Mouse (Mus musculus) liver, embryonic 15.5 days (tissue): ENCODE measurements around the gene Uck2. TPM values are rescaled to one million over a fixed set of nuclear protein-coding genes. Genes with fewer than 3 reads are reported as not detected.

Experiments used
- ATAC-seq: fragments of 200-750 bp; cut with Nextera tagmentation; 2 replicates; pipeline ENCODE4 v1.8.0; 2017; ENCODE audit warnings: moderate number of reproducible peaks, mild to moderate bottlenecking, moderate library complexity; ENCODE audit not compliant: insufficient read depth
- H3K27ac ChIP-seq: fragments of 300-500 bp; sonication (generic); replicated peaks from 2 replicates; pipeline ENCODE4 v1.5.1; 2015; ENCODE audit warnings: mild to moderate bottlenecking, inconsistent platforms
- H3K27me3 ChIP-seq: fragments of 300-500 bp; sonication (generic); 2 replicates; pipeline ENCODE4 v1.6.1; 2015; ENCODE audit warnings: mild to moderate bottlenecking, inconsistent platforms
- H3K36me3 ChIP-seq: fragments of 300-500 bp; sonication (generic); replicated peaks from 2 replicates; pipeline ENCODE4 v1.6.1; 2015; ENCODE audit warnings: moderate library complexity, mild to moderate bottlenecking, inconsistent platforms
- H3K4me1 ChIP-seq: fragments of 300-500 bp; sonication (generic); replicated peaks from 2 replicates; pipeline ENCODE4 v1.6.1; 2015; ENCODE audit warnings: inconsistent platforms
- H3K4me2 ChIP-seq: fragments of 300-500 bp; sonication (generic); 2 replicates; pipeline ENCODE4 v1.6.1; 2015; ENCODE audit warnings: moderate library complexity, mild to moderate bottlenecking, inconsistent platforms
- H3K4me3 ChIP-seq: fragments of 300-500 bp; sonication (generic); replicated peaks from 2 replicates; pipeline ENCODE4 v1.5.1; 2015; ENCODE audit warnings: mild to moderate bottlenecking, inconsistent platforms
- H3K9ac ChIP-seq: fragments of 300-500 bp; sonication (generic); 2 replicates; pipeline ENCODE4 v1.6.1; 2015; ENCODE audit warnings: moderate library complexity, mild to moderate bottlenecking, inconsistent platforms
- H3K9me3 ChIP-seq: fragments of 300-500 bp; sonication (generic); replicated peaks from 2 replicates; pipeline ENCODE4 v1.6.1; 2016; ENCODE audit warnings: inconsistent platforms
- WGBS: fragments of 180-500 bp; shearing (Covaris S2); methylation state at CpG from one replicate; pipeline ENCODE4 v1.1.7; 2015; ENCODE audit warnings: mixed read lengths; ENCODE audit not compliant: insufficient replicate concordance; 5-methylcytosine and 5-hydroxymethylcytosine counted together
- polyA plus RNA-seq: library from polyadenylated mRNA; unstranded; fragments of >200 nt; fragmentation: Nextera tagmentation; extraction: Ambion mirVana; gene quantifications from 2 replicates; pipeline ENCODE4 v1.2.1, GENCODE M21; 2015

The Uck2 gene
- polyA plus RNA-seq, result 30.9 and 36.0 TPM in 2 replicates

- Histone ChIP-seq H3K4me3 (peak within 1 kb of the TSS; percentile 79), H3K4me2 (peak within 1 kb of the TSS; percentile 98), H3K9ac (peak within 1 kb of the TSS; percentile 72), H3K9me3 (no peaks in the 10 kb centered on the region), H3K4me1 (peaks cover 83% of the 10 kb centered on the region), H3K27ac (peak within 1 kb of the TSS; percentile 77), H3K27me3 (peaks cover 34% of the 10 kb centered on the region), H3K36me3 (no peaks in the 10 kb centered on the region)
- 0% methylated on average over 2 of the region's 2 CpGs for WGBS
- ATAC-seq, result no peak
These were observed at the start of gene Uck2 for GRCm38 (mm10) chr1:167285320-167285355. Gene Uck2, minus strand, starts transcription at chr1:167285320.

GRCm38 (mm10) chr1:167331106-167331505 lies 46.0 kb upstream of the Uck2 start:
- no peak overlapping the region for H3K27ac ChIP-seq
- 62% methylated on average over 8 of the region's 8 CpGs for WGBS
- ATAC-seq, result no peak
- H3K4me2 ChIP-seq, result no peak overlapping the region
- H3K4me1 ChIP-seq, result no peaks in the 10 kb centered on the region
- no peaks in the 10 kb centered on the region for H3K9me3 ChIP-seq
- H3K36me3 ChIP-seq, result peaks cover 59% of the 10 kb centered on the region
- no peak overlapping the region for H3K9ac ChIP-seq
- no peak overlapping the region for H3K4me3 ChIP-seq
- H3K27me3 ChIP-seq, result no peaks in the 10 kb centered on the region

GRCm38 (mm10) chr1:167328776-167329175 lies 43.7 kb upstream of the Uck2 start:
- Histone ChIP-seq H3K27ac (no peak overlapping the region), H3K9me3 (no peaks in the 10 kb centered on the region), H3K27me3 (no peaks in the 10 kb centered on the region), H3K4me2 (no peak overlapping the region), H3K4me3 (no peak overlapping the region), H3K36me3 (peaks cover 70% of the 10 kb centered on the region), H3K9ac (no peak overlapping the region), H3K4me1 (no peaks in the 10 kb centered on the region)
- ATAC-seq, result no peak
- WGBS, result 83% methylated on average over 6 of the region's 6 CpGs

- no peak overlapping the region for H3K4me3 ChIP-seq
- no peaks in the 10 kb centered on the region for H3K9me3 ChIP-seq
- H3K27ac ChIP-seq, result no peak overlapping the region
- H3K27me3 ChIP-seq, result no peaks in the 10 kb centered on the region
- ATAC-seq, result no peak
- H3K36me3 ChIP-seq, result peaks cover 80% of the 10 kb centered on the region
- H3K9ac ChIP-seq, result no peak overlapping the region
- H3K4me1 ChIP-seq, result no peaks in the 10 kb centered on the region
- no peak overlapping the region for H3K4me2 ChIP-seq
- 87% methylated on average over 6 of the region's 6 CpGs for WGBS
These were observed 36.6 kb upstream of the Uck2 start for GRCm38 (mm10) chr1:167321691-167322090.

GRCm38 (mm10) chr1:167313220-167313619 lies 28.1 kb upstream of the Uck2 start:
- H3K4me2 ChIP-seq, result no peak overlapping the region
- no peak overlapping the region for H3K4me3 ChIP-seq
- no peak for ATAC-seq
- no peak overlapping the region for H3K9ac ChIP-seq
- no peaks in the 10 kb centered on the region for H3K9me3 ChIP-seq
- WGBS, result 65% methylated on average over 4 of the region's 4 CpGs
- H3K27me3 ChIP-seq, result no peaks in the 10 kb centered on the region
- H3K36me3 ChIP-seq, result peaks cover 59% of the 10 kb centered on the region
- H3K27ac ChIP-seq, result no peak overlapping the region
- peaks cover 27% of the 10 kb centered on the region for H3K4me1 ChIP-seq

- Histone ChIP-seq H3K36me3 (peaks cover 53% of the 10 kb centered on the region), H3K27me3 (no peaks in the 10 kb centered on the region), H3K4me3 (no peak overlapping the region), H3K9ac (no peak overlapping the region), H3K9me3 (no peaks in the 10 kb centered on the region), H3K4me1 (peaks cover 31% of the 10 kb centered on the region), H3K27ac (no peak overlapping the region), H3K4me2 (no peak overlapping the region)
- ATAC-seq, result no peak
These were observed 27.2 kb upstream of the Uck2 start for GRCm38 (mm10) chr1:167312367-167312766.

GRCm38 (mm10) chr1:167308261-167309054 lies 23.3 kb upstream of the Uck2 start, which contains the start of gene Tmco1:
Gene Tmco1, plus strand, starts transcription at chr1:167308378.
- peak within 1 kb of the TSS; percentile 98 for H3K9ac ChIP-seq
- H3K4me2 ChIP-seq, result peak within 1 kb of the TSS; percentile 83
- H3K9me3 ChIP-seq, result no peaks in the 10 kb centered on the region
- peaks cover 33% of the 10 kb centered on the region for H3K36me3 ChIP-seq
- H3K27me3 ChIP-seq, result 0 out of 2 replicates have a peak, but pooled peaks cover 2% of the 10 kb centered on the region
- H3K4me3 ChIP-seq, result peak within 1 kb of the TSS; percentile 95
- under 1% methylated on average over 82 of the region's 82 CpGs for WGBS
- peak within 1 kb of the TSS; percentile 92 for H3K27ac ChIP-seq
- peaks cover 52% of the 10 kb centered on the region for H3K4me1 ChIP-seq
- peak; percentile 93 for ATAC-seq

- peaks cover 45% of the 10 kb centered on the region for H3K4me1 ChIP-seq
- H3K36me3 ChIP-seq, result peaks cover 26% of the 10 kb centered on the region
- H3K27me3 ChIP-seq, result peaks cover 9% of the 10 kb centered on the region
- peak overlapping the region; percentile 95 for H3K4me3 ChIP-seq
- ATAC-seq, result no peak
- peak overlapping the region; percentile 92 for H3K27ac ChIP-seq
- H3K9me3 ChIP-seq, result no peaks in the 10 kb centered on the region
- H3K4me2 ChIP-seq, result peak overlapping the region; percentile 83
- peak overlapping the region; percentile 98 for H3K9ac ChIP-seq
- WGBS, result 20% methylated on average over 11 of the region's 11 CpGs
These were observed 22.6 kb upstream of the Uck2 start for GRCm38 (mm10) chr1:167307674-167308073.

GRCm38 (mm10) chr1:167306451-167307240 lies 21.5 kb upstream of the Uck2 start:
- Histone ChIP-seq H3K27me3 (peaks cover 9% of the 10 kb centered on the region), H3K4me2 (peak overlapping the region; percentile 83), H3K9me3 (no peaks in the 10 kb centered on the region), H3K27ac (0 out of 2 replicates have a peak overlapping the region, but pooled peaks have one; percentile 51), H3K36me3 (peaks cover 16% of the 10 kb centered on the region), H3K4me3 (peak overlapping the region; percentile 95), H3K4me1 (peaks cover 41% of the 10 kb centered on the region), H3K9ac (no peak overlapping the region)
- 41% methylated on average over 5 of the region's 5 CpGs for WGBS
- ATAC-seq, result no peak

- H3K9me3 ChIP-seq, result no peaks in the 10 kb centered on the region
- H3K9ac ChIP-seq, result no peak overlapping the region
- WGBS, result 50% methylated on average over 7 of the region's 7 CpGs
- no peak for ATAC-seq
- no peak overlapping the region for H3K4me2 ChIP-seq
- no peak overlapping the region for H3K27ac ChIP-seq
- H3K27me3 ChIP-seq, result peaks cover 9% of the 10 kb centered on the region
- peaks cover 10% of the 10 kb centered on the region; the same call in 1 of the 2 replicates for H3K36me3 ChIP-seq
- H3K4me3 ChIP-seq, result no peak overlapping the region
- peaks cover 39% of the 10 kb centered on the region for H3K4me1 ChIP-seq
These were observed 20.5 kb upstream of the Uck2 start for GRCm38 (mm10) chr1:167305501-167306137.

- no peak overlapping the region for H3K4me3 ChIP-seq
- 61% methylated on average over 2 of the region's 2 CpGs for WGBS
- H3K9me3 ChIP-seq, result no peaks in the 10 kb centered on the region
- peaks cover 9% of the 10 kb centered on the region for H3K27me3 ChIP-seq
- H3K4me1 ChIP-seq, result no peaks in the 10 kb centered on the region
- H3K4me2 ChIP-seq, result no peak overlapping the region
- no peaks in the 10 kb centered on the region for H3K36me3 ChIP-seq
- no peak for ATAC-seq
- no peak overlapping the region for H3K9ac ChIP-seq
- no peak overlapping the region for H3K27ac ChIP-seq
These were observed 15.0 kb upstream of the Uck2 start for GRCm38 (mm10) chr1:167300122-167300521.
